Mouse (Mus musculus): ENCODE data around the gene Ar. TPM values are rescaled to one million over a fixed set of nuclear protein-coding genes. Genes with fewer than 3 reads are reported as not detected.

Ar gene
- 0.02 and 0.09 TPM in 2 replicates for polyA plus RNA-seq (2012; rRNA removed)

GRCm38 (mm10) chrX:98148531-98149342 is at the start of gene Ar:
Gene Ar, plus strand, starts transcription at chrX:98148769.

